Mouse (Mus musculus): ENCODE measurements at regions not wholly inside any gene's neighbourhood (a gene's known extent, or its start where the extent isn't known, plus 50 kb on each side); places are given as distances from the start of the nearest gene placed in this dataset.

GRCm38 (mm10) chr3:52929827-52930605 lies 87.0 kb downstream of the Cog6 start:
- no peak for TF ChIP-seq POLR2A (IDR thresholded peaks at IDR 0.05; ENCODE audit: borderline replicate concordance, extremely low read depth, low read depth, low read length)
- no peak for TF ChIP-seq CTCF (IDR thresholded peaks at IDR 0.05; ENCODE audit: insufficient read depth, low read length)
